Mouse (Mus musculus) embryonic fibroblast, embryonic 13.5 days (primary cell): ENCODE data around the gene Maneal.

Experiments used
- CTCF ChIP-seq: IDR thresholded peaks from 2 replicates; pipeline ENCODE4 v1.5.1; 2011; ENCODE audit warnings: mild to moderate bottlenecking, control low read depth, low read length, moderate library complexity, borderline replicate concordance; ENCODE audit not compliant: insufficient read depth
- POLR2A ChIP-seq: IDR thresholded peaks from 2 replicates; pipeline ENCODE4 v1.6.1; 2011; ENCODE audit warnings: low read depth, mild to moderate bottlenecking, control low read depth, low read length, moderate library complexity

DNA sequence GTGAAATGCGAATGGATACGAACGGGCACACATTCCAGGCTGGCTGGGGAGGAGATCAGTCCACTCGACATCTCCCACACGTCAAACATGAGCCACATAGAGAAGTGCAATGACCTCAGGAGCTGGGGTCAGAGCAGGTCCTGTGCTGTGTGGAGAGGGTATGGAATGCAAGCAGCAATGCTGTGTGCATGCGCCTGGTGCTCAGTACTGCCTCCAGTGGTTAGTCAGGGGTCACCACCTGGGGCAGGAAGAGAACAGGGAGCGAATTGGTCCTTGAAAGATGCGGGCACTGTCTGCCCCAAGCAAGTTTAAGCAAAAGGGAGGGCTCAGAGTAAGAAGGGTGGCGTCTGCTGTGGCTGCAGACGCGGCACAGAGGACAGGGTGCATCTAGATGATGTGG lies 18.5 kb downstream of the Maneal start:
- TF ChIP-seq CTCF (peak; percentile 97; the same call in 1 of the 2 replicates), POLR2A (no peak)
